Mouse (Mus musculus): ENCODE data around the gene Rufy3.

- TF ChIP-seq GATA1 (IDR thresholded peaks at IDR 0.05; ENCODE audit: low read length) (no peak), TAL1 (IDR thresholded peaks at IDR 0.05; ENCODE audit: low read length) (no peak)
Observed at GRCm38 (mm10) chr5:88644901-88645300, 80.1 kb downstream of the Rufy3 start.

Measured in erythroblast, embryonic 14.5 days (primary cell).